Mouse (Mus musculus) CH12.LX (cell line): ENCODE data around the gene Rnd1. TPM values are rescaled to one million over a fixed set of nuclear protein-coding genes. Genes with fewer than 3 reads are reported as not detected.

ENCODE experiments used
- DNase-seq: peaks from one replicate; pipeline ENCODE4 v3.0.0-alpha.2; 2013; ENCODE audit errors: extremely low read depth
- H3K27ac ChIP-seq: 2 replicates; pipeline ENCODE4 v1.5.1; 2012; ENCODE audit warnings: low read depth, mild to moderate bottlenecking, control low read depth, moderate library complexity; ENCODE audit not compliant: insufficient read depth
- H3K27me3 ChIP-seq: replicated peaks from 2 replicates; pipeline ENCODE3; 2012; ENCODE audit warnings: inconsistent platforms
- H3K36me3 ChIP-seq, 2 experiments: replicated peaks in 1 of 2; 2 replicates each; pipeline versions ENCODE3 to v1.6.1; 2012; ENCODE audit warnings: inconsistent platforms in 1 of 2, low read length in 1 of 2, mild to moderate bottlenecking in 1 of 2, mixed read lengths in 1 of 2, moderate library complexity in 1 of 2; ENCODE audit not compliant: control insufficient read depth in 1 of 2, insufficient read depth in 1 of 2
- H3K4me1 ChIP-seq, 2 experiments: 2 replicates each; pipeline ENCODE4 v1.6.1; 2012; ENCODE audit warnings: inconsistent platforms in 1 of 2, moderate library complexity in 1 of 2; ENCODE audit not compliant: insufficient read depth in 2 of 2, control insufficient read depth in 1 of 2
- H3K4me2 ChIP-seq: 2 replicates; pipeline ENCODE4 v1.6.1; 2012; ENCODE audit warnings: low read depth, mild to moderate bottlenecking, control low read depth; ENCODE audit not compliant: poor library complexity, insufficient read depth, severe bottlenecking
- H3K4me3 ChIP-seq, 3 experiments: fragments of 150-350 bp in 1 of 3; sonication (generic) in 1 of 3; replicated peaks in 1 of 3; 2 replicates each; pipeline versions ENCODE3 to v1.5.1; 2011 to 2012; ENCODE audit warnings: low read depth in 2 of 3, low read length in 2 of 3, mild to moderate bottlenecking in 2 of 3, moderate library complexity in 2 of 3, control low read depth in 1 of 3, improper control_type of control experiment in 1 of 3, inconsistent platforms in 1 of 3, mixed read lengths in 1 of 3; ENCODE audit not compliant: poor library complexity in 1 of 3
- H3K79me2 ChIP-seq: replicated peaks from 2 replicates; pipeline ENCODE4 v1.6.1; 2012; ENCODE audit warnings: mild to moderate bottlenecking, moderate library complexity; ENCODE audit not compliant: control insufficient read depth, poor library complexity, insufficient read depth, severe bottlenecking; ENCODE audit errors: extremely low read depth
- H3K9ac ChIP-seq: 2 replicates; pipeline ENCODE4 v1.6.1; 2012; ENCODE audit warnings: low read depth, mild to moderate bottlenecking, control low read depth, moderate library complexity; ENCODE audit not compliant: insufficient read depth
- H3K9me3 ChIP-seq: replicated peaks from 2 replicates; pipeline ENCODE3; 2012; ENCODE audit warnings: low read length, inconsistent platforms, mixed read lengths
- BHLHE40 ChIP-seq: IDR thresholded peaks from 2 replicates; pipeline ENCODE4 v1.6.1; 2011; ENCODE audit warnings: mild to moderate bottlenecking, low read depth, low read length, improper control_type of control experiment
- CHD1 ChIP-seq: IDR thresholded peaks from 2 replicates; pipeline ENCODE4 v1.6.1; 2012; ENCODE audit warnings: low read depth, low read length, improper control_type of control experiment, inconsistent platforms
- CHD2 ChIP-seq: IDR thresholded peaks from 2 replicates; pipeline ENCODE4 v1.6.1; 2011; ENCODE audit warnings: low read length, improper control_type of control experiment
- CTCF ChIP-seq, 2 experiments: IDR thresholded peaks in 1 of 2; conservative IDR thresholded peaks in 1 of 2; 2 replicates each; pipeline ENCODE4 v1.5.1; 2011 to 2012; ENCODE audit warnings: low read depth in 2 of 2, low read length in 2 of 2, improper control_type of control experiment in 1 of 2, inconsistent platforms in 1 of 2, mild to moderate bottlenecking in 1 of 2, moderate library complexity in 1 of 2
- E2F4 ChIP-seq: IDR thresholded peaks from 2 replicates; pipeline ENCODE4 v1.6.1; 2011; ENCODE audit warnings: low read depth, low read length, improper control_type of control experiment; ENCODE audit not compliant: insufficient replicate concordance
- ELF1 ChIP-seq: IDR thresholded peaks from 2 replicates; pipeline ENCODE4 v1.6.1; 2014; ENCODE audit warnings: low read depth, mild to moderate bottlenecking, inconsistent platforms, low read length, improper control_type of control experiment
- EP300 ChIP-seq: IDR thresholded peaks from 2 replicates; pipeline ENCODE4 v1.6.1; 2011; ENCODE audit warnings: low read length, improper control_type of control experiment
- ETS1 ChIP-seq: conservative IDR thresholded peaks from 2 replicates; pipeline ENCODE4 v1.6.1; 2012; ENCODE audit warnings: low read depth, mild to moderate bottlenecking, inconsistent platforms, low read length, improper control_type of control experiment, moderate library complexity
- GABPA ChIP-seq: IDR thresholded peaks from 2 replicates; pipeline ENCODE4 v1.6.1; 2012; ENCODE audit warnings: low read depth, low read length, improper control_type of control experiment, inconsistent platforms; ENCODE audit not compliant: insufficient replicate concordance
- HCFC1 ChIP-seq: IDR thresholded peaks from 2 replicates; pipeline ENCODE4 v1.6.1; 2012; ENCODE audit warnings: low read depth, mild to moderate bottlenecking, inconsistent platforms, low read length, improper control_type of control experiment
- IRF4 ChIP-seq: IDR thresholded peaks from 2 replicates; pipeline ENCODE4 v1.6.1; 2014; ENCODE audit warnings: low read depth, mild to moderate bottlenecking, inconsistent platforms, low read length, improper control_type of control experiment
- JUN ChIP-seq: IDR thresholded peaks from 2 replicates; pipeline ENCODE4 v1.6.1; 2011; ENCODE audit warnings: low read depth, mild to moderate bottlenecking, low read length, improper control_type of control experiment, moderate library complexity; ENCODE audit not compliant: insufficient read depth
- JUND ChIP-seq: conservative IDR thresholded peaks from 2 replicates; pipeline ENCODE4 v1.6.1; 2011; ENCODE audit warnings: low read depth, low read length, improper control_type of control experiment
- KAT2A ChIP-seq: IDR thresholded peaks from 2 replicates; pipeline ENCODE4 v1.6.1; 2012; ENCODE audit warnings: low read length, improper control_type of control experiment, inconsistent platforms; ENCODE audit not compliant: insufficient replicate concordance
- MAFK ChIP-seq: IDR thresholded peaks from 2 replicates; pipeline ENCODE4 v1.6.1; 2011; ENCODE audit warnings: low read length, improper control_type of control experiment; ENCODE audit not compliant: insufficient replicate concordance
- MAX ChIP-seq: IDR thresholded peaks from 2 replicates; pipeline ENCODE4 v1.6.1; 2011; ENCODE audit warnings: low read length, improper control_type of control experiment
- MAZ ChIP-seq: IDR thresholded peaks from 2 replicates; pipeline ENCODE4 v1.6.1; 2012; ENCODE audit warnings: low read depth, mild to moderate bottlenecking, inconsistent platforms, low read length, improper control_type of control experiment, moderate library complexity
- MEF2A ChIP-seq: IDR thresholded peaks from 2 replicates; pipeline ENCODE4 v1.6.1; 2014; ENCODE audit warnings: low read depth, mild to moderate bottlenecking, inconsistent platforms, low read length, improper control_type of control experiment, borderline replicate concordance
- MXI1 ChIP-seq: IDR thresholded peaks from 2 replicates; pipeline ENCODE4 v1.6.1; 2011; ENCODE audit warnings: mild to moderate bottlenecking, low read depth, low read length, improper control_type of control experiment
- MYC ChIP-seq: IDR thresholded peaks from 2 replicates; pipeline ENCODE4 v1.6.1; 2011; ENCODE audit warnings: low read depth, mild to moderate bottlenecking, improper control_type of control experiment, low read length
- NELFE ChIP-seq: IDR thresholded peaks from 2 replicates; pipeline ENCODE4 v1.6.1; 2011; ENCODE audit warnings: low read depth, low read length, improper control_type of control experiment
- NRF1 ChIP-seq: IDR thresholded peaks from 2 replicates; pipeline ENCODE4 v1.6.1; 2014; ENCODE audit warnings: low read depth, mild to moderate bottlenecking, inconsistent platforms, low read length, improper control_type of control experiment, moderate library complexity
- PAX5 ChIP-seq: IDR thresholded peaks from 2 replicates; pipeline ENCODE4 v1.6.1; 2012; ENCODE audit warnings: low read length, inconsistent platforms, mixed read lengths
- POLR2A ChIP-seq: IDR thresholded peaks from 2 replicates; pipeline ENCODE4 v1.6.1; 2011; ENCODE audit warnings: low read depth, mild to moderate bottlenecking, improper control_type of control experiment, low read length
- POLR2AphosphoS2 ChIP-seq: IDR thresholded peaks from 2 replicates; pipeline ENCODE4 v1.6.1; 2011; ENCODE audit warnings: low read depth, low read length, improper control_type of control experiment
- RAD21 ChIP-seq: IDR thresholded peaks from 2 replicates; pipeline ENCODE4 v1.6.1; 2011; ENCODE audit warnings: low read depth, mild to moderate bottlenecking, low read length, improper control_type of control experiment, moderate library complexity
- RCOR1 ChIP-seq: conservative IDR thresholded peaks from 2 replicates; pipeline ENCODE4 v1.6.1; 2012; ENCODE audit warnings: low read depth, mild to moderate bottlenecking, inconsistent platforms, low read length, improper control_type of control experiment
- SIN3A ChIP-seq: IDR thresholded peaks from 2 replicates; pipeline ENCODE4 v1.6.1; 2012; ENCODE audit warnings: low read length, improper control_type of control experiment, inconsistent platforms
- SMC3 ChIP-seq: IDR thresholded peaks from 2 replicates; pipeline ENCODE4 v1.6.1; 2011; ENCODE audit warnings: low read depth, low read length, improper control_type of control experiment
- TBP ChIP-seq: conservative IDR thresholded peaks from 2 replicates; pipeline ENCODE4 v1.6.1; 2011; ENCODE audit warnings: low read depth, low read length, improper control_type of control experiment
- TCF12 ChIP-seq: IDR thresholded peaks from 2 replicates; pipeline ENCODE4 v1.6.1; 2014; ENCODE audit warnings: low read depth, mild to moderate bottlenecking, inconsistent platforms, low read length, improper control_type of control experiment
- UBTF ChIP-seq: IDR thresholded peaks from 2 replicates; pipeline ENCODE4 v1.6.1; 2012; ENCODE audit warnings: low read depth, mild to moderate bottlenecking, inconsistent platforms, low read length, improper control_type of control experiment, moderate library complexity
- USF1 ChIP-seq: IDR thresholded peaks from 2 replicates; pipeline ENCODE4 v1.6.1; 2014; ENCODE audit warnings: low read depth, mild to moderate bottlenecking, inconsistent platforms, low read length, improper control_type of control experiment
- USF2 ChIP-seq: conservative IDR thresholded peaks from 2 replicates; pipeline ENCODE4 v1.6.1; 2011; ENCODE audit warnings: low read depth, low read length, improper control_type of control experiment
- ZC3H11A ChIP-seq: IDR thresholded peaks from 2 replicates; pipeline ENCODE4 v1.6.1; 2012; ENCODE audit warnings: low read depth, mild to moderate bottlenecking, inconsistent platforms, low read length, improper control_type of control experiment
- ZKSCAN1 ChIP-seq: IDR thresholded peaks from 2 replicates; pipeline ENCODE4 v1.6.1; 2012; ENCODE audit warnings: low read depth, inconsistent platforms, low read length, improper control_type of control experiment, borderline replicate concordance
- ZMIZ1 ChIP-seq: IDR thresholded peaks from 2 replicates; pipeline ENCODE4 v1.6.1; 2012; ENCODE audit warnings: low read depth, mild to moderate bottlenecking, inconsistent platforms, low read length, improper control_type of control experiment
- ZNF384 ChIP-seq: IDR thresholded peaks from 2 replicates; pipeline ENCODE4 v1.6.1; 2012; ENCODE audit warnings: low read depth, low read length, improper control_type of control experiment, inconsistent platforms
- dilution Hi-C: fragments of 300-500 bp; cut with MboI; formaldehyde crosslinking; loops from 2 replicates; pipeline ENCODE4 v1.14.3; 2020; ENCODE audit warnings: low sequenced_read_pairs; ENCODE audit not compliant: extremely low pct_unique_long_range_greater_than_20kb, extremely low pct_ligation_motif_present
- in situ Hi-C: fragments of 300-500 bp; cut with MboI; formaldehyde crosslinking; loops from 3 replicates; pipeline ENCODE4 v1.14.3; 2019; ENCODE audit warnings: low sequenced_read_pairs, low pct_ligation_motif_present, low pct_unique_long_range_greater_than_20kb, mixed read lengths
- polyA plus RNA-seq: library from polyadenylated mRNA; unstranded; fragments of >175 nt; gene quantifications from 2 replicates; pipeline ENCODE4 v1.2.1, GENCODE M21; 2012; ENCODE audit warnings: low read depth; ENCODE audit not compliant: insufficient read length
- total RNA-seq, 2 experiments: library from RNA; depleted of rRNA; stranded (reverse); fragments of 300-350 nt in 1 of 2; fragments of >200 nt in 1 of 2; gene quantifications; 2 replicates each; pipeline ENCODE4 v1.2.3; 2012 to 2014

Rnd1 gene
- total and polyA plus RNA-seq, 3 experiments, result 6.0 to 9.4 (median 6.3) TPM

GRCm38 (mm10) chr15:98699190-98700105 lies 22.2 kb upstream of the Rnd1 start:
- peaks cover 2% of the 10 kb centered on the region for H3K9me3 ChIP-seq
- H3K4me1 ChIP-seq, result peaks cover 4 to 12% of the 10 kb centered on the region in 2 experiments; a peak in 3 of 4 replicates
- TF ChIP-seq MAFK (no peak), ZMIZ1 (no peak), CTCF (conservative IDR thresholded peaks at IDR 0.05 in 1 of 2, IDR thresholded peaks at IDR 0.05 in 1 of 2; ENCODE audit: low read depth in 2 of 2, low read length in 2 of 2) (peak; percentile 43 to 94; a peak in 3 of 4 replicates), HCFC1 (no peak), MAX (no peak), USF2 (no peak), GABPA (no peak), ZKSCAN1 (no peak), PAX5 (no peak), RCOR1 (no peak), NELFE (0 out of 2 replicates have a peak, but pooled peaks have one; percentile 31), POLR2AphosphoS2 (no peak), SMC3 (peak; percentile 93), SIN3A (peak; percentile 54; the same call in 1 of the 2 replicates), CHD1 (no peak), TBP (no peak), JUND (no peak), MYC (no peak), NRF1 (no peak), E2F4 (no peak), CHD2 (no peak), TCF12 (peak; percentile 27; the same call in 1 of the 2 replicates), MEF2A (peak; percentile 36; the same call in 1 of the 2 replicates), ZNF384 (peak; percentile 77), MAZ (no peak), POLR2A (no peak), EP300 (no peak), ELF1 (no peak), RAD21 (peak; percentile 72), KAT2A (no peak), ETS1 (no peak), UBTF (0 out of 2 replicates have a peak, but pooled peaks have one; percentile 63), MXI1 (peak; percentile 39; the same call in 1 of the 2 replicates), USF1 (no peak), BHLHE40 (0 out of 2 replicates have a peak, but pooled peaks have one; percentile 24), IRF4 (no peak), ZC3H11A (peak; percentile 25; the same call in 1 of the 2 replicates), JUN (no peak)
- H3K36me3 ChIP-seq, result no peaks in the 10 kb centered on the region
- in situ Hi-C loops (no loop called here), dilution Hi-C loops (no loop called here)
- DNase-seq, result peak; percentile 85
- peaks cover 76% of the 10 kb centered on the region for H3K27me3 ChIP-seq
- H3K4me2 ChIP-seq, result peak overlapping the region; percentile 84
- no peak overlapping the region for H3K9ac ChIP-seq
- H3K79me2 ChIP-seq, result no peaks in the 10 kb centered on the region
- H3K4me3 ChIP-seq, result no peak overlapping the region
- no peak overlapping the region for H3K27ac ChIP-seq
